Mouse (Mus musculus): Measurements from ENCODE around the gene Cacna1d. TPM values are rescaled to one million over a fixed set of nuclear protein-coding genes. Genes with fewer than 3 reads are reported as not detected.

Cacna1d gene
- total and polyA plus RNA-seq, 2 experiments from 2014 or later: 6.1 to 27.6 TPM

GRCm38 (mm10) chr14:30015008-30015407 lies 476.2 kb downstream of the Cacna1d start:
- no peaks in the 10 kb centered on the region for H3K36me3 ChIP-seq (ENCODE audit: insufficient read depth, low read length)
- H3K9me3 ChIP-seq (ENCODE audit: low read length): no peaks in the 10 kb centered on the region
- H3K4me2 ChIP-seq (ENCODE audit: low read depth, low read length): no peak overlapping the region
- ATAC-seq (no peak), DNase-seq (ENCODE audit: low spot score) (no peak)
- H3K9ac ChIP-seq (replicated peaks; ENCODE audit: low read length): no peak overlapping the region
- 86% methylated on average over 1 of the region's 1 CpGs for WGBS
- H3K27ac ChIP-seq: no peak overlapping the region
- no peaks in the 10 kb centered on the region for H3K27me3 ChIP-seq (ENCODE audit: insufficient read depth, low read length)
- no peak for TF ChIP-seq CTCF (IDR thresholded peaks at IDR 0.05; ENCODE audit: low read depth)
- H3K4me3 ChIP-seq (ENCODE audit: low read length): no peak overlapping the region
- no peaks in the 10 kb centered on the region for H3K4me1 ChIP-seq (ENCODE audit: insufficient read depth, low read length)

- Histone ChIP-seq H3K4me1 (ENCODE audit: insufficient read depth, low read length) (no peaks in the 10 kb centered on the region), H3K36me3 (ENCODE audit: insufficient read depth, low read length) (no peaks in the 10 kb centered on the region), H3K27ac (no peak overlapping the region), H3K9me3 (ENCODE audit: low read length) (no peaks in the 10 kb centered on the region), H3K9ac (replicated peaks; ENCODE audit: low read length) (no peak overlapping the region), H3K4me2 (ENCODE audit: low read depth, low read length) (no peak overlapping the region), H3K27me3 (ENCODE audit: insufficient read depth, low read length) (no peaks in the 10 kb centered on the region), H3K4me3 (ENCODE audit: low read length) (no peak overlapping the region)
- 72% methylated on average over 10 of the region's 10 CpGs for WGBS
- DNase-seq (ENCODE audit: low spot score) (no peak), ATAC-seq (no peak)
- TF ChIP-seq CTCF (IDR thresholded peaks at IDR 0.05; ENCODE audit: low read depth): no peak
Observed at GRCm38 (mm10) chr14:30014487-30014886, 476.8 kb downstream of the Cacna1d start.

GRCm38 (mm10) chr14:30011886-30012560 lies 479.2 kb downstream of the Cacna1d start:
- Histone ChIP-seq H3K4me3 (ENCODE audit: low read length) (no peak overlapping the region), H3K9ac (replicated peaks; ENCODE audit: low read length) (no peak overlapping the region), H3K27ac (no peak overlapping the region), H3K27me3 (ENCODE audit: insufficient read depth, low read length) (no peaks in the 10 kb centered on the region), H3K9me3 (ENCODE audit: low read length) (no peaks in the 10 kb centered on the region), H3K4me2 (ENCODE audit: low read depth, low read length) (no peak overlapping the region), H3K4me1 (ENCODE audit: insufficient read depth, low read length) (peaks cover 8% of the 10 kb centered on the region), H3K36me3 (ENCODE audit: insufficient read depth, low read length) (no peaks in the 10 kb centered on the region)
- no peak for ATAC-seq
- WGBS: 56% methylated on average over 10 of the region's 10 CpGs
- peak; percentile 28 for DNase-seq (ENCODE audit: low spot score)
- no peak for TF ChIP-seq CTCF (IDR thresholded peaks at IDR 0.05; ENCODE audit: low read depth)

- no peak overlapping the region for H3K4me2 ChIP-seq (ENCODE audit: low read depth, low read length)
- no peak overlapping the region for H3K9ac ChIP-seq (replicated peaks; ENCODE audit: low read length)
- ATAC-seq (peak; percentile 21; the same call in 1 of the 2 replicates), DNase-seq (ENCODE audit: low spot score) (peak; percentile 60)
- TF ChIP-seq CTCF (IDR thresholded peaks at IDR 0.05; ENCODE audit: low read depth): no peak
- no peak overlapping the region for H3K27ac ChIP-seq
- H3K4me1 ChIP-seq (ENCODE audit: insufficient read depth, low read length): peaks cover 8% of the 10 kb centered on the region
- 48% methylated on average over 10 of the region's 10 CpGs for WGBS
- H3K27me3 ChIP-seq (ENCODE audit: insufficient read depth, low read length): no peaks in the 10 kb centered on the region
- no peaks in the 10 kb centered on the region for H3K9me3 ChIP-seq (ENCODE audit: low read length)
- no peaks in the 10 kb centered on the region for H3K36me3 ChIP-seq (ENCODE audit: insufficient read depth, low read length)
- H3K4me3 ChIP-seq (ENCODE audit: low read length): no peak overlapping the region
Observed at GRCm38 (mm10) chr14:30009864-30010560, 481.2 kb downstream of the Cacna1d start.

- no peaks in the 10 kb centered on the region for H3K9me3 ChIP-seq (ENCODE audit: low read length)
- no peak within 1 kb of the TSS for H3K27ac ChIP-seq
- no peaks in the 10 kb centered on the region for H3K27me3 ChIP-seq (ENCODE audit: insufficient read depth, low read length)
- H3K4me3 ChIP-seq (ENCODE audit: low read length): peak within 1 kb of the TSS; percentile 42
- 10% methylated on average over 51 of the region's 54 CpGs for WGBS
- peaks cover 8% of the 10 kb centered on the region for H3K4me1 ChIP-seq (ENCODE audit: insufficient read depth, low read length)
- peak within 1 kb of the TSS; percentile 96 for H3K4me2 ChIP-seq (ENCODE audit: low read depth, low read length)
- H3K9ac ChIP-seq (replicated peaks; ENCODE audit: low read length): peak within 1 kb of the TSS; percentile 53
- TF ChIP-seq CTCF (IDR thresholded peaks at IDR 0.05; ENCODE audit: low read depth): no peak
- peak; percentile 48 for DNase-seq (ENCODE audit: low spot score)
- ATAC-seq: peak; percentile 44
- no peaks in the 10 kb centered on the region for H3K36me3 ChIP-seq (ENCODE audit: insufficient read depth, low read length)
Observed at GRCm38 (mm10) chr14:30008733-30009575, 482.3 kb downstream of the Cacna1d start, which contains the start of the genes Il17rb and Chdh. Gene Il17rb (minus strand): TSS chr14:30008896. Gene Chdh (plus strand): TSS chr14:30009023.

GRCm38 (mm10) chr14:29999475-29999811 lies 491.8 kb downstream of the Cacna1d start:
- Histone ChIP-seq H3K4me2 (ENCODE audit: low read depth, low read length) (no peak overlapping the region), H3K9ac (replicated peaks; ENCODE audit: low read length) (no peak overlapping the region), H3K27ac (no peak overlapping the region), H3K4me3 (ENCODE audit: low read length) (no peak overlapping the region), H3K4me1 (ENCODE audit: insufficient read depth, low read length) (no peaks in the 10 kb centered on the region), H3K9me3 (ENCODE audit: low read length) (no peaks in the 10 kb centered on the region), H3K36me3 (ENCODE audit: insufficient read depth, low read length) (peaks cover 21% of the 10 kb centered on the region), H3K27me3 (ENCODE audit: insufficient read depth, low read length) (no peaks in the 10 kb centered on the region)
- no peak for TF ChIP-seq CTCF (IDR thresholded peaks at IDR 0.05; ENCODE audit: low read depth)
- ATAC-seq: no peak
- no peak for DNase-seq (ENCODE audit: low spot score)
- 81% methylated on average over 3 of the region's 3 CpGs for WGBS

Measured in hindbrain, postnatal 0 days (tissue).